Mouse (Mus musculus) small intestine, adult 2 months (tissue): ENCODE data around the gene Tmem150a. TPM values are rescaled to one million over a fixed set of nuclear protein-coding genes. Genes with fewer than 3 reads are reported as not detected.

ENCODE experiments used
- H3K27ac ChIP-seq: fragments of 200-500 bp; 2 replicates; pipeline ENCODE4 v1.5.1; 2012; ENCODE audit warnings: low read depth, low read length, control low read depth, inconsistent platforms; ENCODE audit not compliant: insufficient read depth
- H3K27me3 ChIP-seq: fragments of 200-500 bp; 2 replicates; pipeline ENCODE4 v1.6.1; 2012; ENCODE audit warnings: mild to moderate bottlenecking, moderate library complexity, low read length, inconsistent platforms; ENCODE audit not compliant: control insufficient read depth, insufficient read depth
- H3K36me3 ChIP-seq: fragments of 200-500 bp; 2 replicates; pipeline ENCODE4 v1.6.1; 2012; ENCODE audit warnings: mild to moderate bottlenecking, low read length, control low read depth, inconsistent platforms; ENCODE audit not compliant: control insufficient read depth, insufficient read depth
- H3K4me1 ChIP-seq: fragments of 200-500 bp; 2 replicates; pipeline ENCODE4 v1.6.1; 2012; ENCODE audit warnings: low read length, inconsistent platforms, mixed read lengths; ENCODE audit not compliant: control insufficient read depth, insufficient read depth, insufficient read length
- H3K4me3 ChIP-seq: fragments of 200-500 bp; 2 replicates; pipeline ENCODE4 v1.5.1; 2012; ENCODE audit warnings: low read depth, mild to moderate bottlenecking, control low read depth, inconsistent platforms, low read length, moderate library complexity
- CTCF ChIP-seq: fragments of 200-500 bp; IDR thresholded peaks from 2 replicates; pipeline ENCODE4 v1.5.1; 2012; ENCODE audit warnings: low read depth, mild to moderate bottlenecking, control low read depth, inconsistent platforms, low read length, moderate library complexity, mixed read lengths; ENCODE audit not compliant: insufficient replicate concordance, insufficient read length; ENCODE audit errors: extremely low read depth
- POLR2A ChIP-seq: fragments of 200-500 bp; IDR thresholded peaks from 2 replicates; pipeline ENCODE4 v1.6.1; 2012; ENCODE audit warnings: low read depth, mild to moderate bottlenecking, control low read depth, inconsistent platforms, low read length, moderate library complexity
- WGBS: fragments of 180-500 bp; shearing (Covaris S2); methylation state at CpG from one replicate; pipeline ENCODE4 v1.1.7; 2018; 5-methylcytosine and 5-hydroxymethylcytosine counted together
- polyA plus RNA-seq: library from polyadenylated mRNA; depleted of rRNA; stranded (reverse); fragments of >200 nt; gene quantifications from 2 replicates; pipeline ENCODE4 v1.2.3, GENCODE M21; 2012

The Tmem150a gene
- polyA plus RNA-seq, 1 experiment: 31.8 TPM

DNA sequence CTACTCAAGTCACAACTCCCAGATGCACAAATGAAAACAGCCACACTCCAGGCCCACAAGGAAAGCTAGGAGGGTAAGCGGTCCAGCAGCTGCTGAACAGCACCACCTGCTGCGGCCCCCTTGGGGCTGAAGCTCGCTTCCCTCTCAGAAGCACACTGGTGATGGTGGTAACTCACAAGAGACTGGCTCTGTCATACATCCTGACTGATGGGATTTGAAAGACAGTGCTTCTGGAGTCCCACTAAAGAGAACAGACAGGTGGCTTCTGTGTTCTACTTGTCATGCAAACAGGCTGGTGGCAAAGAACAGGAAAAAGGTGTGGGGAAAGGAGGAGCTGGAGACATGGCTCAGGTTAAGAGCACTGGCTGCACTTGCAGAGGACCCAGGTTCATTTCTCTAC is 32.3 kb upstream of the Tmem150a start:
- Histone ChIP-seq H3K4me3 (no peak overlapping the region), H3K4me1 (no peaks in the 10 kb centered on the region), H3K36me3 (peaks cover 73% of the 10 kb centered on the region), H3K27me3 (no peaks in the 10 kb centered on the region), H3K27ac (no peak overlapping the region)
- TF ChIP-seq POLR2A (no peak), CTCF (no peak)
- 97% methylated on average over 3 of the region's 3 CpGs for WGBS

DNA sequence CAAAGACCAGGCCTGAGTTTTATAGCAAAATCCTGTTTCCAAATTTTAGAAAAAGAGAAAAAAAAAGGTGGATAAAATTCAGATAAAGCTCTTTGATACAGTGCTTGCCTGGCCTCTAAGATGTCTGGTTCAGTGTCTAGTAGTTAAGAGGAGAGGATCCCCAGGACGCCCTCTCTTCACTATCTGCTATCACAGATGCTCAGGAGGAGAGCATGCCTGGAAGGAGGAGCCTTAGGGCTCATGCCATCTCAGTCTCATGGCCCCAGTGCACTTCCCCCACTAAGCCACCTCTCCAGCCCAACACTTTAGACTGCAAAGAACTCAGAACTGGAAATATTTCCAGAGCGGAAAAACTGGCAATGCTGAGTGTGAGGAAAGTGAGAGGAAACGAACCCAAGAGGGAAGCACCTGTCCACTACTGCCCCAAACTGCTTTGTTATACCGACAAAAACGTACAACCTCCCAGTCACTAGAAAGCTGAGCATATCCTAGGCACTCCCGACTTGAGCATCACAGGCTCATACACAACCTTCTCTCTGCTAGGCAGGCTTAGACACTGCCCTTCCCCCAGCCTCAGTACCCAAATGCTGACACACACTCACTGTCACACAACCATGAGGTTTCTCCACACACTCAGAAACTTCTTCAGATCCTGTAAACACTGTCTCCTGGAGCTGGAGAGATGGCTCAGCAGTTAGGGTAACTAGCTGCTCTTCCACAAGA is 31.3 kb upstream of the Tmem150a start:
- Histone ChIP-seq H3K36me3 (peaks cover 74% of the 10 kb centered on the region), H3K27me3 (no peaks in the 10 kb centered on the region), H3K27ac (no peak overlapping the region), H3K4me1 (no peaks in the 10 kb centered on the region), H3K4me3 (no peak overlapping the region)
- TF ChIP-seq CTCF (no peak), POLR2A (no peak)
- 89% methylated on average over 6 of the region's 6 CpGs for WGBS

DNA sequence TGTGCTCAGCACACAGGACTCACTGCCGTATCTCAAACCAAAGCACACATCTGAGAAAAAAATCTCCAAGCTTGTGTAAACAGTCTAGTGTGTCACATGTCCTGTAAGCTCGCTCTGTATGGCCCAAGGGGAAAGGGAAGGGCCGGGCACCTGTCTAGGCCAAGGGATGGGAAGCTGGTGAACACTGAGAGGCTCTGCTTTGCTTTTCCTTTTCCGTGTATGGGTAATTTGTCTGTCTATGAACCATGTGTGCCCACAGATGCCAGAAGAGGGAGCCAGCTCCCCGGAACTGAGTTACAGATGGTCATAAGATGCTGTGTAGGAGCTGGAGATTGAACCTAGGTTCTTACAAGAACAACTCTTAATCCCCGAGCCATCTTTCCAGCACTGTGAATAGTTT is 29.0 kb upstream of the Tmem150a start:
- TF ChIP-seq POLR2A: no peak
- TF ChIP-seq CTCF: peak; percentile 40; the same call in 1 of the 2 replicates
- Histone ChIP-seq H3K4me3 (no peak overlapping the region), H3K27me3 (no peaks in the 10 kb centered on the region), H3K4me1 (no peaks in the 10 kb centered on the region), H3K27ac (no peak overlapping the region), H3K36me3 (peaks cover 58% of the 10 kb centered on the region)
- 43% methylated on average over 6 of the region's 6 CpGs for whole genome bisulfite sequencing

DNA sequence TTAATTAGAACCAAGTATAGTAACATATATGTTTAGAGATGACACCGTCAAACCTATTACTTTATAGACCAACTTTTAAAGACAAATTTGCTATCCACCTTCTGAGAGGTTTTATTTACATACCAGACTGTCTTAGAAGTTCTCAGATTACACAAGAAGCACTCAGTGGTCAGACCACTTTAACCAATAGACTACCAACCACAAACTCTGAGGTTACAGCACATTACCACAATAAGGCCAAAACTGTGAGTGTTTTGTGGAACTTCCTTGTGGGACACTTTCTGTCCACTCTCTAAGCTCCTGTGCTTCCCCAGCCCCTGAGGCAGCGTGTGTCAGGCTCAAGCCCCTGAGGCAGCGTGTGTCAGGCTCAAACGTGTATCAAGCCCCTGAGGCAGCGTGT is 26.2 kb upstream of the Tmem150a start:
- Histone ChIP-seq H3K27me3 (no peaks in the 10 kb centered on the region), H3K4me3 (no peak overlapping the region), H3K4me1 (no peaks in the 10 kb centered on the region), H3K27ac (no peak overlapping the region), H3K36me3 (peaks cover 50% of the 10 kb centered on the region)
- WGBS: 86% methylated on average over 5 of the region's 5 CpGs
- no peak for TF ChIP-seq CTCF
- no peak for TF ChIP-seq POLR2A

DNA sequence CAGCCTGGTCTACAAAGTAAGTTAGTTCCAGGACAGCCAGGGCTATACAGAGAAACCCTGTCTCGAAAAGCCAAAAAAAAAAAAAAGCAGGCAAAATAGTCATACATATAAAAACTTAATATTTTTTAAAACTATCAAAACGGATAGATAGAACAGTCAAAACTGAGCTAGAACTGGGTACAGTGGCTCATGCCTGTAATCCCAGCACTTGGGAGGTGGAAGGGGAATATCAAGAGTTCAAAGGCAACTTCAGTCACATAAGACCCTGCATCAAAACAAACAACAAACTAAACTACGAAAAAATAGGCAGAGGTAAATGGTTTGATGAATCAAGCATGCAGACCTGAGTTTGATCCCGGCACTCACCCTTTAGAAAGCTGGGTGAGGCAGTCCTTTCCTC is 25.1 kb upstream of the Tmem150a start:
- peaks cover 46% of the 10 kb centered on the region for H3K36me3 ChIP-seq

DNA sequence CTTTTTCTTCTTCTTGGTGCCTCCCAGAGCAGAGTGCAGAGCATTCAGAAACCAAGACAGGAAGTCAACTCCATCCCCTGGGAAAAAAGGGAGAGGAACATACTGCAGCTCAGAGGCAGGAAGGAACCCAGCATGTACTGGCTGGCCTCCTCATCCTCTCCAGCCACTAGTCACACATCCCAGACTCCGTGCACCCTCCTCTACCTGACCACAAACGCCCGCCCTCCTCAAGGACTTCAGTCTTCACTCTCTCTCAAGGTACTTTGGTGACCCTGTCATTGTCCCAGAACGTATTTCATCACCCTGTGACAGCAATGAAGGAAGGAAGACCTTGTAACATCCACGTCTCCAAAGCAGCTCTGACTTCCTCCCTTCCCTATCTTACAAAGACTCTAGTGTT is 22.1 kb upstream of the Tmem150a start:
- H3K36me3 ChIP-seq: peaks cover 54% of the 10 kb centered on the region
- no peaks in the 10 kb centered on the region for H3K27me3 ChIP-seq
- 86% methylated on average over 5 of the region's 5 CpGs for WGBS

More for the DNA sequence above, 25.1 kb upstream of the Tmem150a start:
- Histone ChIP-seq H3K27ac (no peak overlapping the region), H3K27me3 (no peaks in the 10 kb centered on the region), H3K4me1 (no peaks in the 10 kb centered on the region), H3K4me3 (no peak overlapping the region)
- TF ChIP-seq POLR2A (no peak), CTCF (no peak)
- WGBS: 84% methylated on average over 4 of the region's 4 CpGs

DNA sequence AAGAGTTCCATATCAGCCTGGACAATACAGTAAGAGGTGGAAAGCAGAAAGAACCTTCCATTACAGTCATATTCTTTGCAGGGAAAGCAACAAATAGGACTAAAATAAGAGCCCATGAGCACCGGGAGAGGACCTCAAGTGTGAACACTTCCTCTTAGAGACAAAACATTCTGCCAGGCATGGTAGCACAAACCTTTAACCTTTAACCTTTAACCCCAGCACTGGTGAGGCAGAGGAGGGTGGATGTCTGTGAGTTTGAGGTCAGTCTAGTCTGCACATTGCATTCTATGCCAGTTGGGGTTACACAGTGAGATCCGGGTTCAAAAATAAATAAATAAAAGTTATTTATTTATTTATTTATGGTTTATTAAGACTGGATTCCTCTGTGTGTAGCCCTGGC is 14.8 kb upstream of the Tmem150a start:
- Histone ChIP-seq H3K36me3 (peaks cover 30% of the 10 kb centered on the region), H3K27me3 (no peaks in the 10 kb centered on the region), H3K27ac (no peak overlapping the region), H3K4me1 (peaks cover 2% of the 10 kb centered on the region; the same call in 1 of the 2 replicates), H3K4me3 (no peak overlapping the region)
- TF ChIP-seq CTCF: no peak
- no peak for TF ChIP-seq POLR2A
- 30% methylated on average over 2 of the region's 2 CpGs for WGBS

More for the DNA sequence above, 22.1 kb upstream of the Tmem150a start:
- TF ChIP-seq POLR2A: no peak
- TF ChIP-seq CTCF: no peak
- Histone ChIP-seq H3K4me3 (no peak overlapping the region), H3K4me1 (no peaks in the 10 kb centered on the region), H3K27ac (no peak overlapping the region)
